In genomic region chr7:135520241-135520640, GRCm38 (mm10) we compare ENCODE assay signal across 29 mouse cellular contexts. TPM values are rescaled to one million over a fixed set of nuclear protein-coding genes. Genes with fewer than 3 reads are reported as not detected.
"Had no signal": no experiment of that assay in that cellular context is flagged by ENCODE, and none has a peak within 500 bp of the region (broad histone marks: within the 10 kb centered on the region; RNA-seq: fewer than 3 reads in every experiment).

No protein-coding gene starts in this region.

- DNase-seq: liver, postnatal 0 days; lung, adult 2 months; lung, postnatal 14 days; lung, postnatal 36 days; retina, postnatal 1 day; right cerebral cortex, adult 18-20 months; right cerebral cortex, postnatal 25 days; right cerebral cortex, postnatal 4 days; thymus, adult 2 months; thymus, postnatal 25 days; thymus, postnatal 4 days had no signal

- ATAC-seq: liver, postnatal 0 days; lung, postnatal 0 days; midbrain, embryonic 13.5 days; midbrain, embryonic 15.5 days had no signal

- H3K4me2 ChIP-seq: liver, embryonic 15.5 days; lung, embryonic 15.5 days; midbrain, embryonic 11.5 days; midbrain, embryonic 13.5 days; midbrain, embryonic 15.5 days; neural tube, embryonic 13.5 days; neural tube, embryonic 15.5 days; stomach, embryonic 15.5 days had no signal

- H3K36me3 ChIP-seq: liver, embryonic 15.5 days; lung, embryonic 15.5 days; midbrain, embryonic 13.5 days; midbrain, embryonic 15.5 days; neural tube, embryonic 13.5 days; neural tube, embryonic 15.5 days; stomach, embryonic 15.5 days had no signal

- H3K9ac ChIP-seq: liver, embryonic 15.5 days; liver, postnatal 0 days; lung, embryonic 15.5 days; midbrain, embryonic 13.5 days; midbrain, embryonic 15.5 days; neural tube, embryonic 13.5 days; neural tube, embryonic 15.5 days; stomach, embryonic 15.5 days had no signal

- H3K27ac ChIP-seq: liver, embryonic 15.5 days; lung, embryonic 15.5 days; macrophage; midbrain, embryonic 13.5 days; midbrain, embryonic 15.5 days; neural tube, embryonic 13.5 days; neural tube, embryonic 15.5 days; stomach, embryonic 15.5 days; stomach, postnatal 0 days had no signal

- H3K9me3 ChIP-seq: liver, embryonic 15.5 days; lung, embryonic 15.5 days; midbrain, embryonic 13.5 days; midbrain, embryonic 15.5 days; neural tube, embryonic 13.5 days; neural tube, embryonic 15.5 days; stomach, embryonic 15.5 days had no signal

- H3K27me3 ChIP-seq: liver, embryonic 15.5 days; lung, embryonic 15.5 days; midbrain, embryonic 13.5 days; midbrain, embryonic 15.5 days; neural tube, embryonic 13.5 days; neural tube, embryonic 15.5 days; stomach, embryonic 15.5 days had no signal

- H3K4me1 ChIP-seq: midbrain, embryonic 13.5 days; midbrain, embryonic 15.5 days; neural tube, embryonic 15.5 days had no signal

- H3K4me3 ChIP-seq: liver, embryonic 15.5 days; lung, embryonic 15.5 days; megakaryocyte, embryonic 14.5 days; midbrain, embryonic 13.5 days; midbrain, embryonic 15.5 days; myocyte; neural tube, embryonic 13.5 days; neural tube, embryonic 15.5 days; stomach, embryonic 15.5 days had no signal

RNA-seq across cellular contexts. Expression of gene Clrn3, which starts 8.2 kb away (rescaled TPM):
- total RNA-seq: midbrain, postnatal 0 days had no signal
- polyA plus RNA-seq: liver, postnatal 0 days; lung, adult 2 months; lung, postnatal 0 days; macrophage; midbrain, embryonic 11.5 days; midbrain, embryonic 13.5 days; midbrain, embryonic 15.5 days; midbrain, postnatal 0 days; myocyte; neural tube, embryonic 11.5 days; neural tube, embryonic 13.5 days; neural tube, embryonic 15.5 days; spleen, adult 2 months; testis, adult 2 months; urinary bladder, adult 2 months had no signal
